Mouse (Mus musculus) small intestine, adult 2 months (tissue): ENCODE results near the gene Actn4.
A peak's percentile ranks its signal among the peaks of the same experiment; 100 is the strongest.

Source experiments
- CTCF ChIP-seq: fragments of 200-500 bp; IDR thresholded peaks from 2 replicates; pipeline ENCODE4 v1.5.1; 2012; ENCODE audit warnings: low read depth, mild to moderate bottlenecking, control low read depth, inconsistent platforms, low read length, moderate library complexity, mixed read lengths; ENCODE audit not compliant: insufficient replicate concordance, insufficient read length; ENCODE audit errors: extremely low read depth
- POLR2A ChIP-seq: fragments of 200-500 bp; IDR thresholded peaks from 2 replicates; pipeline ENCODE4 v1.6.1; 2012; ENCODE audit warnings: low read depth, mild to moderate bottlenecking, control low read depth, inconsistent platforms, low read length, moderate library complexity

DNA sequence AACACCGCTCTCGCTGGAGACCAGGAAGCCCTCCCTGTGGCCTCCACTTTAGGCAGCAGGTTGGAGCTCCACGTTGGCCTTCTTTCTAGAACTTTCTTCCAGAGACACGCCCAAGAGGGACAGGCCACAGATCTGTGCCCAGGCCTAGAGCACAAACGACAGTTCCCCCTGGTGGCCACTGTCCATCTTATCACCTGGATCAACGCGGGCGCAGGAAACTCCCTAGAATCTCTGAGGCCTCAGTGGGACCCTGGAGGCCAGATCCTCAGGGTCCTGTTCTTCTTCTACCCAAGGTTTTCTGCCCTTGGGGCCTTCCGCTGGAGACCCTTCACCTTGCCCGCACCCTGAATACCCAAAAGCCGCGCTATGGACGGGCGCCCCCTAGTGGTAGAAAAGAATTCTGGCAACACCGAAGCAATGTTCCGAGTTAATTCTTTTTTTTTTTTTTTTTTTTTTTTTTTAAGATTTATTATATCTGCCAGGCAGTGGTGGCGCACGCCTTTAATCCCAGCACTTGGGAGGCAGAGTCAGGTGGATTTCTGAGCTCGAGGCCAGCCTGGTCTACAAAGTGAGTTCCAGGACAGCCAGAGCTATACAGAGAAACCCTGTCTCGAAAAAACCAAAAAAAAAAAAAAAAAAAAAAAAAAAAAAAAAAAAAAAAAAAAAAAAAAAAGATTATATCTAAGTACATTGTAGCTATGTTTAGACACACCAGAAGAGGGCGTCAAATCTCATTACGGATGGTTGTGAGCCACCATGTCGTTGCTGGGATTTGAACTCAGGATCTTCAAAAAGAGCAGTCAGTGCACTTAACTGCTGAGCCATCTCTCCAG is 94.4 kb downstream of the Actn4 start:
- TF ChIP-seq CTCF (peak; percentile 99; the same call in 1 of the 2 replicates), POLR2A (0 out of 2 replicates have a peak, but pooled peaks have one; percentile 43)
